Mouse (Mus musculus): ENCODE measurements around the gene Fes. TPM values are rescaled to one million over a fixed set of nuclear protein-coding genes. Genes with fewer than 3 reads are reported as not detected.
"Not testable (repeated sequence)": the region's sequence is repeated elsewhere in the genome, so short reads cannot be mapped to it uniquely, and the experiment has no call there.

The Fes gene
- polyA plus RNA-seq, 1 experiment from 2014 or later, result 13.5 TPM

DNA sequence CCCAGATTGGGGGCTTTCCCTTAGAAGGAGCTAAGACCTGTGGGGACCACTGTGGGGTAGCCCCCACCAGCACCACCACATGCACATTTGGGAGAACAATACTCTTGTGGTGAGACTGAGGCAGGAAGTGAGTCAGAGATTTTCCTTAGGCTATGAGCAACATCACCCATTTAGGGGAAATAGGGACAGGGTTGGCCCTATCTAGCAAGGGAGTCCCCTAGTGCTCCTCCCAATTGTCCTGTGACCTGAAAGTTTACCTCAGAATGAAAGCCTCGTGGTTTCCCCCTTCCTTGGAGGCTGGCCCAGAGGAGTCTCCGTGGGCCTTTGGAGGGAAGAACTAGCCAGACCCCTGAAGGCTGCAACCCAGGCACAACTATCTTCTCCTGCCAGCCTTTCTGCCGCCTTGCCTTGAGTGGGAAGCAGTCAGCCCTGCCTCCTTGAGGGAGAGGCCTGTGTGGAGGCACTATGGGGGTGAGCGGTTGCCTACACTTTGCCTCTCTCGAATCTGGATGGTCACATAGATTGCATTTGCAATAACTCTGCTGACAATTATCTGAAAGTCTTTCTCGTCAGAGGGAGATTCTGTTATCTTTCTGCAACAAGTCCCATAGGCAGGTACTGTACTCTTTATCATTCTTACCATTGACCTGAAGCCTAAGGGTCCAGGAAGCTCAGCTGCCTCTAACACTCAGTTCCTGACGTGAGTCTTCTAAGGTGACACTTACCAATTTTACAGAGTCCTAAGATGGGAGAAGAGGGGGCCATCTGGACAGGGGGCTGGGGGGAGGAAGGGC is 16.6 kb upstream of the Fes start:
- H3K4me3 ChIP-seq (replicated peaks), result no peak overlapping the region
- H3K27ac ChIP-seq, result 0 out of 2 replicates have a peak overlapping the region, but pooled peaks have one; percentile 87
- no peak overlapping the region for H3K4me2 ChIP-seq
- ATAC-seq (ENCODE audit: insufficient read depth, low FRiP score, low read depth), result no peak
- no peaks in the 10 kb centered on the region for H3K27me3 ChIP-seq (replicated peaks)
- no peaks in the 10 kb centered on the region for H3K36me3 ChIP-seq
- WGBS, result 64% methylated on average over 7 of the region's 7 CpGs
- peaks cover 28% of the 10 kb centered on the region for H3K4me1 ChIP-seq
- H3K9me3 ChIP-seq, result no peaks in the 10 kb centered on the region
- no peak overlapping the region for H3K9ac ChIP-seq

DNA sequence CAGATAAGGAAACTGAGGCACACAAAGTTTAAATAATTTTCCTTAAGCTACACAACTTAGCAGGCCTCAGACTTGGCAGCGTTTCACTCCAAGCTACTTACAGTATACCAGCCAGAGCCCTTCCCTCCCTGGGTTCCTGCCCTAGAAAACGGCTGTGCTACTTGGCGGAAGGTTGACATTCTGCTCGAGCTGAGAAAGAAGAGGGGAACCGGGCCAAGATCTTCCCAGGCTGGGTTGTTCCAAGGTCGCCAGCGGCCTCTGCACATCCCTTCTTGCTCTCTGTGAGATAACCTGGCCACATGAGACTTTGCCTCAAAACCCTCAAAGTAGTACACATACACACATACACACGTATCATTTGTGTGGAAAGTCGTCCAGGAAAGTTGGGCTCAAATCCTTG is 15.8 kb upstream of the Fes start:
- H3K27ac ChIP-seq, result peak overlapping the region; percentile 87
- H3K9ac ChIP-seq, result no peak overlapping the region
- peak overlapping the region; percentile 94 for H3K4me2 ChIP-seq
- H3K4me3 ChIP-seq (replicated peaks), result peak overlapping the region; percentile 82
- no peaks in the 10 kb centered on the region for H3K36me3 ChIP-seq
- no peaks in the 10 kb centered on the region for H3K9me3 ChIP-seq
- 33% methylated on average over 9 of the region's 9 CpGs for WGBS
- H3K4me1 ChIP-seq, result peaks cover 28% of the 10 kb centered on the region
- H3K27me3 ChIP-seq (replicated peaks), result no peaks in the 10 kb centered on the region
- no peak for ATAC-seq (ENCODE audit: insufficient read depth, low FRiP score, low read depth)

DNA sequence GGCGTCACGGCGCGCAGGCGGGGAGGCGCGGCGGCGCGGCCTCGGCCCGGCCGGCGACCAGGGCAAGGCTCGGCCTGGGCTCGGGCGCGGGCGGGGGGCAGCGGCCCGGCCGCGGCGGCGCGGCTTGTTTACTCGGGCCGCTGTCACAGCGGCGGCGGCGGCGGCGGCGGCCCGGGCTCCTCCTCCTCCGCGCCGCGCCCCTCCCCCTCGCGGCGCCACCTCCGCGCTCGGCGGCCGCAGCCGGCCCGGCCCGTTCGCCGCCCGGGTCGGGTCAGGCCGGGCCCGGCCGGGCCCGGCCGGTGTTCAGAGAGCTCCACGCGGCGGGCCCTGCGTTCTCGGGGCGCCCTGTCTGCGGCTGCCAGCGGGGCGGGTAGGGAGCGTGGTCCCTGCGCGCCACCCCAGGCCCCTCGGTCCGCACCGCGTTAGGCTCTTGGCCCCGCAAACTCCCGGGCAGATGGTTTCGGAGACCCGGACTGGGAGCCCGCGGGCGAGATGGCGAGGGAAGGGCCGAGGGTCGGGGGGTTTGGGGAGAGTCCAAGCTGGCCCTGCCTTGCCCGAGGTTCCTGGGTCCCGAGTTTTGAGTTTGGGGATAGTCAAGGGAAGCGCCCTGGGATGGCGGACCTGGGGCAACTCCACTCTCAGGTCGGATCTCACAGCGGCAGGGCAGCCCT is 15.0 kb upstream of the Fes start:
- under 1% methylated on average over 36 of the region's 92 CpGs for WGBS
- peak overlapping the region; percentile 94 for H3K4me2 ChIP-seq
- peak overlapping the region; percentile 82 for H3K4me3 ChIP-seq (replicated peaks)
- peak; percentile 55; the same call in 1 of the 2 replicates for ATAC-seq (ENCODE audit: insufficient read depth, low FRiP score, low read depth)
- H3K27me3 ChIP-seq (replicated peaks), result no peaks in the 10 kb centered on the region
- H3K27ac ChIP-seq, result peak overlapping the region; percentile 87
- peak overlapping the region; percentile 89 for H3K9ac ChIP-seq
- no peaks in the 10 kb centered on the region for H3K9me3 ChIP-seq
- H3K36me3 ChIP-seq, result peaks cover 3% of the 10 kb centered on the region; the same call in 1 of the 2 replicates
- peaks cover 25% of the 10 kb centered on the region for H3K4me1 ChIP-seq

DNA sequence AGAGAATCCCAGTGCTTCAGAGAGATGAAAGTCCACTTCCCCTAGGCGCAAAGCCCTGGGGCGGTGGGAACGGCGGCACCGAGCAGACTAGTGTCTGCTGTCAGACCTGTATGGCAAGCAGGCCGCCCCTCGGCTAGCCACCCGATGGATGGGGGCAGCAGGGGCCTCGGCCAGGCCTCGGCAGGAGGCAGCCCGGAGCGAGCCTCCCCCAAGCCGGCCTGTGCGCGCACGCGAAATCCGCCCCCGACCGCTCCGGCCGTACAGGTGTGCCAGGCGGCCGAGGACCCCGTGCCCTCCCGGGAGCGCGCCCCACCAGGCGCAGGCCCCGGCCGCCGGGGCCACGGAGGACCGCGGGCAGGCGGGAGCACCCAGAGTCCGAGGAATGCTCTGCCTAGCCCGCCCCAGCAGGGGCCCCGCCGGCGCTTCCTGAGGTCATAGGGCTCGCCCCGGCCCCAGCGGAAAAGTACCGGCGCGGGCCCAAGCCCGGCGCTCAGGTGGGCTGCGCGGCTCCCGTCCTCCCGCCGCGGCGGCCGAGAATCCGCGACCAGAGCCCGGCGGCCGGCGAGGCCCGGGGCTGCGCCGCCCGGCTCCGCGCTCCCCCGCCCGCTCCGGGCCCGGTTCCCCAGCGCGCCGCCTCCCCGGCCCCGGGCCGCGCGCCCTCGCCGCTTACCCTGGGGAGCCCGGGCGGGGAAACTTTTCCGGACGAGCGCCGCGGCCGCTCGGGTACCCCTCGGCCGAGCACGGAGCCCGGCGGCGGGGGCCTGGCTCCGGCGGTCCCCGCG is 14.3 kb upstream of the Fes start:
- peaks cover 19% of the 10 kb centered on the region for H3K4me1 ChIP-seq
- peak overlapping the region; percentile 89 for H3K9ac ChIP-seq
- peak overlapping the region; percentile 82 for H3K4me3 ChIP-seq (replicated peaks)
- H3K4me2 ChIP-seq, result peak overlapping the region; percentile 94
- peak overlapping the region; percentile 87 for H3K27ac ChIP-seq
- peak; percentile 32; the same call in 1 of the 2 replicates for ATAC-seq (ENCODE audit: insufficient read depth, low FRiP score, low read depth)
- no peaks in the 10 kb centered on the region for H3K9me3 ChIP-seq
- WGBS, result under 1% methylated on average over 98 of the region's 102 CpGs
- peaks cover 7% of the 10 kb centered on the region; the same call in 1 of the 2 replicates for H3K36me3 ChIP-seq
- no peaks in the 10 kb centered on the region for H3K27me3 ChIP-seq (replicated peaks)

DNA sequence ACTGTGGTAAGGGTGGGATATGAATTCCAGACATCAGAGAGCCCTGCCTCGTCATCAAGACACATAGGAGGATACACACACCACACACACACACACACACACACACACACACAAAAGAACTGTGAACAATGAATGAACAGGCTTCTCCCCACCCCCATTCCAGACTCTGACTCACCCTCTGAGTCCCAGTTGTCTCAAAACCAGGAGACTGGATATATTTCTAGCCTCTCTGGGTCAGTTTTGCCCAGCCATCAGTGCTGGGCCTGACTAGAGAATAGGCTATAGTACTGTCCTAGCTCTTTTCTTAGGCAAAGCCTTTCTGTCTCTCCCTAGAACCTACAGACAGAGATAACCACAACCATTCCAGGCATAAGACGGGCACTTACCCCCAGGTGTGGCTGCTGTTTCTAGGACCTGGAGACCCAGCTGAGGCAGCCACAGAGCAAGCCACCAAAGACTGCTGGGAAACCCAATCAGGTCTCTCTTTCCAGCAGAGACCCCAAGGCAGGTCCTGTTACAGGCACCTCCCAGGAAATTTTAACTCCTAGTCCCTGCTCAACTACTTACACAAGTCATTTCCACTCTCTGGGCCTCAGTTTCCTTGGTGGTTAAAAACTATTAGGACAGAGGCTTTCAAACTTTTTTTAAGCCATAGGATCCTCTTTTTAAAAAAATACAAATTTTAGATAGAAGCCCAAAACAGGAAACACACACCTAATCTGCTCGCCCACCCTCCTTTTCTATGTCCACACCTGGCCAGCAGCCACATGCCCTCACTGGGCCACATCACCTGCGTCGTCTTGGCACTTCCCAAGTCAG is 13.5 kb upstream of the Fes start:
- Histone ChIP-seq H3K4me1 (peaks cover 19% of the 10 kb centered on the region), H3K36me3 (peaks cover 14% of the 10 kb centered on the region), H3K27me3 (replicated peaks) (no peaks in the 10 kb centered on the region), H3K4me2 (peak overlapping the region; percentile 94), H3K4me3 (replicated peaks) (peak overlapping the region; percentile 82), H3K9ac (peak overlapping the region; percentile 89), H3K9me3 (no peaks in the 10 kb centered on the region), H3K27ac (peak overlapping the region; percentile 87)
- ATAC-seq (ENCODE audit: insufficient read depth, low FRiP score, low read depth), result no peak
- WGBS, result 30% methylated on average over 5 of the region's 5 CpGs

DNA sequence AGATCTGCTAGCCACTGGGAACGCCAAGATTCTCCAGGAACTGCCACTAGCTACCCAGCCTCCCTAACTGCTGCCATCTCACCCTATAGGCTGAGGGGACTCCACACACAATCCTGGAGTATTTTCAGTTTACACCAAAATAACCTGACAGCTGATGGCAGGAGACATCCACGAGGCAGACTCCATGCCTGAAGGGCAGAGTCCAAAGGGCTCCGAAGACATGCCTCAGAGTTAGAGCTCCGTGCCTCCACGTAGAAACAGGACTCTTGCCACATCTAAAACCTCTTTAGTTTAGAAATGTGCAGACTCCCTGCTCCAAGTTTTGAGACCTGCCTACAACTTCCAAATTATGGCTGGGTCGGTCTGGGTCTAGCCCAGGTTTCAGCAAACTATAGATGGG is 12.8 kb upstream of the Fes start:
- H3K4me3 ChIP-seq (replicated peaks), result no peak overlapping the region
- H3K27me3 ChIP-seq (replicated peaks), result no peaks in the 10 kb centered on the region
- peaks cover 19% of the 10 kb centered on the region for H3K36me3 ChIP-seq
- ATAC-seq (ENCODE audit: insufficient read depth, low FRiP score, low read depth), result no peak
- peak overlapping the region; percentile 94; the same call in 1 of the 2 replicates for H3K4me2 ChIP-seq
- H3K9ac ChIP-seq, result no peak overlapping the region
- peak overlapping the region; percentile 11 for H3K27ac ChIP-seq
- WGBS, result 67% methylated on average over 6 of the region's 6 CpGs
- peaks cover 19% of the 10 kb centered on the region for H3K4me1 ChIP-seq
- no peaks in the 10 kb centered on the region for H3K9me3 ChIP-seq

DNA sequence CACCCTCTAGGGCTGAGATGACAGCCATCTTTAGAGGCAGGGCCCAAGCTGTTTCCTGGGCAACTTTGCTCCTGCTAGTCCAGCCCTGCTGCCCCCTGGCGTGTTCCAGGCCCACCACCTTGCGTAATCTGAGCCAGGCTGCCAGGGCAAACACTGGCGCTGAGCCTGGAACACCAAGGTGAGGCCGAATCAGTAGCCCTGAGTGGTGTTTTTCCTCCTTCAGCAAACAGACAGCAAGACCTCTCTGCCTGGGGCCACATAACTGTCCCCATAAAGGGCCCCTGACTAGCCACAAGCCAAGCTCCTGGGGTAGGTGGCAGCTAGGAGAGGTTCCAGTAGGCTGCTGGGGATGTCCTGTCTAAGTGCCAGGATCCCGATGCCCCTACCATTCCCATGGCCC is 12.4 kb upstream of the Fes start:
- Histone ChIP-seq H3K4me3 (replicated peaks) (no peak overlapping the region), H3K4me1 (peaks cover 19% of the 10 kb centered on the region), H3K36me3 (peaks cover 23% of the 10 kb centered on the region), H3K27ac (peak overlapping the region; percentile 11; the same call in 1 of the 2 replicates), H3K9me3 (no peaks in the 10 kb centered on the region), H3K9ac (no peak overlapping the region), H3K4me2 (peak overlapping the region; percentile 94; the same call in 1 of the 2 replicates), H3K27me3 (replicated peaks) (no peaks in the 10 kb centered on the region)
- 61% methylated on average over 5 of the region's 5 CpGs for WGBS
- ATAC-seq (ENCODE audit: insufficient read depth, low FRiP score, low read depth), result no peak

DNA sequence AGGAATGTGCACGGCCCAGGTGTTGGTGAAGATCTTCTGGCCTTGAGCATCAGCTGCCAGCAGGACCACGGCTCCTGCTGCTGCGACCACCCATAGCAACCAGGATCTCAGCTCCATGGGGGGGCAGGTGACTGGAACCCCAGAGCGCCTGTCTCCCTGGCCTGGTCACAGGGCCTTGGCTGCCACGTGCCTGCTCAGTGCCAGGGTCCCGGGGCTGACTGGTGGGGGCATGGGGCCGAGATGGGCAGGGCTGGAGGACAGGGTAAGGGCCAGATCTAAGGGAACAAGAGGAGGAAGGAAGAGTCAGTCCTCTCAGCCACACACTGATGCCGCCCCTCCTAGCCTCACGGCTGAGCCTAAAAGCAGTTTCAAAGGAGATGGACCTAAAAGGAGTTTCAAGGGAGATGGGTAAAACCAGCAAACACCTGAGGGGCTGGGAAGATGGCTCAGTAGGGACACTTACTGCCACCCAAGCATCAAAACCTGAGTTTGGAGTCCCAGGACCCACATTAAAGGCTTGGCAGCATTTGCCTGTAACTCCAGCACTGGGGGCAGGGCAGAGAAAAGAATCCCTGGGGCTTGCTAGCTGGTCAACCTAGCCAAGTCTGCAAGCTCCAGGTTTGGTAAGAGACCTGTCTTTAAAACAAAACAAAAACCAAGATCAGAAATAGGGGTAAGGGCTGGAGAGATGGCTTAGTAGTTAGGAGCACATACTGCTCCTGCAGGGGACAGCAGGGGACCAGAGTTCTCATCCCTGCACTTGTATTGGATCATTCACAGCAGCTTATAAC is 11.1 kb upstream of the Fes start:
- 80% methylated on average over 9 of the region's 9 CpGs for WGBS
- H3K9me3 ChIP-seq, result no peaks in the 10 kb centered on the region
- H3K27me3 ChIP-seq (replicated peaks), result no peaks in the 10 kb centered on the region
- no peak overlapping the region for H3K9ac ChIP-seq
- no peak overlapping the region for H3K27ac ChIP-seq
- peaks cover 19% of the 10 kb centered on the region for H3K4me1 ChIP-seq
- H3K4me2 ChIP-seq, result no peak overlapping the region
- H3K36me3 ChIP-seq, result peaks cover 31% of the 10 kb centered on the region
- no peak for ATAC-seq (ENCODE audit: insufficient read depth, low FRiP score, low read depth)
- no peak overlapping the region for H3K4me3 ChIP-seq (replicated peaks)

DNA sequence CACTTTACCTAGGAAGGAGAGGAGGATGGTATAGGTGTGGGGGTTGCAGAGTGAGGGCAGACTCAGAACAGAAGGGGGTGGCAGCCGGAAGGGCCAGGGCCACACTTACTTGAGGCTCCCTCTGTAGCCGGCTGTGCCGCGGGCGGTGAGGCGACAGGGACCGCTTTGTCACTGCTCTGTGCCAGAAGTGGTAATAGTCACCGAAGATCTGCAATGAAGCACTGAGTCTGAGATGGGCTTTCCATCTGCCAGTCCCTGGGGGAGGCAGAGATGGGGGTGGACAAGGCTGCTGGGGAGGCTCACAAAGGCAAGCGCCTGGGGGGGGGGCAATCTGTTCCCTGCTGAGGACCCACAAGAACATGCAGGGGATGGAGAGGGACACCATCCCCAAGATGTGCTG is 10.2 kb upstream of the Fes start:
- Histone ChIP-seq H3K4me2 (no peak overlapping the region), H3K36me3 (peaks cover 39% of the 10 kb centered on the region), H3K9ac (no peak overlapping the region), H3K27ac (no peak overlapping the region), H3K27me3 (replicated peaks) (no peaks in the 10 kb centered on the region), H3K9me3 (no peaks in the 10 kb centered on the region), H3K4me3 (replicated peaks) (no peak overlapping the region), H3K4me1 (peaks cover 19% of the 10 kb centered on the region)
- WGBS, result 95% methylated on average over 9 of the region's 9 CpGs
- ATAC-seq (ENCODE audit: insufficient read depth, low FRiP score, low read depth), result no peak

DNA sequence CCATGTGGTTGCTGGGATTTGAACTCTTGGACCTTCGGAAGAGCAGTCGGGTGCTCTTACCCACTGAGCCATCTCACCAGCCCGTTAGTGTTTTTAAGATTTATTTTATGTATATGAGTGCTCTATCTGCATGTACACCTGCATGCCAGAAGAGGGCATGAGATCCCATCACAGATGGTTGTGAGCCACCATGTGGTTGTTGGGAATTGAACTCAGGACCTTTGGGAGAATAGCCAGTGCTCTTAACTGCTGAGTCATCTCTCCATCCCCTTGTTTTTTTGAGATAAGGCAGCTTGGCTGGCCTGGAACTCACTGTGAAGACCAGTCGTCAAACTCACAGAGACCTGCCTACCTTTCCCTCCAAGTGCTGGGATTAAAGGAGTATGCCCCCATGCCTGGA is 8.7 kb upstream of the Fes start:
- not testable (repeated sequence) for H3K27me3 ChIP-seq (replicated peaks); ATAC-seq (ENCODE audit: insufficient read depth, low FRiP score, low read depth); H3K27ac ChIP-seq; H3K4me3 ChIP-seq (replicated peaks); H3K4me2 ChIP-seq; H3K9me3 ChIP-seq; H3K9ac ChIP-seq
- 84% methylated on average over 4 of the region's 4 CpGs for WGBS
- peaks cover 50% of the 10 kb centered on the region for H3K36me3 ChIP-seq
- H3K4me1 ChIP-seq, result peaks cover 15% of the 10 kb centered on the region
